Mouse (Mus musculus) hindbrain, embryonic 13.5 days (tissue): ENCODE data around the gene Rab3d. TPM values are rescaled to one million over a fixed set of nuclear protein-coding genes. Genes with fewer than 3 reads are reported as not detected.
A peak's percentile ranks its signal among the peaks of the same experiment; 100 is the strongest.

ENCODE experiments used
- ATAC-seq: fragments of 200-750 bp; cut with Nextera tagmentation; 2 replicates; pipeline ENCODE4 v1.8.0; 2017; ENCODE audit warnings: moderate TSS enrichment; ENCODE audit not compliant: low FRiP score
- H3K27ac ChIP-seq: fragments of 300-500 bp; sonication (generic); 2 replicates; pipeline ENCODE4 v1.5.1; 2015; ENCODE audit warnings: inconsistent platforms, mild to moderate bottlenecking, moderate library complexity
- H3K27me3 ChIP-seq: fragments of 300-500 bp; sonication (generic); 2 replicates; pipeline ENCODE4 v1.6.1; 2015; ENCODE audit warnings: mild to moderate bottlenecking, inconsistent platforms
- H3K36me3 ChIP-seq: fragments of 300-500 bp; sonication (generic); 2 replicates; pipeline ENCODE4 v1.6.1; 2015; ENCODE audit warnings: mild to moderate bottlenecking, inconsistent platforms
- H3K4me1 ChIP-seq: fragments of 300-500 bp; sonication (generic); replicated peaks from 2 replicates; pipeline ENCODE4 v1.6.1; 2015; ENCODE audit warnings: inconsistent platforms
- H3K4me2 ChIP-seq: fragments of 300-500 bp; sonication (generic); 2 replicates; pipeline ENCODE4 v1.6.1; 2015; ENCODE audit warnings: inconsistent platforms, mild to moderate bottlenecking, moderate library complexity
- H3K4me3 ChIP-seq: fragments of 300-500 bp; sonication (generic); 2 replicates; pipeline ENCODE4 v1.5.1; 2015; ENCODE audit warnings: mild to moderate bottlenecking, inconsistent platforms
- H3K9ac ChIP-seq: fragments of 300-500 bp; sonication (generic); 2 replicates; pipeline ENCODE4 v1.6.1; 2015; ENCODE audit warnings: mild to moderate bottlenecking, inconsistent platforms
- H3K9me3 ChIP-seq: fragments of 300-500 bp; sonication (generic); 2 replicates; pipeline ENCODE4 v1.6.1; 2016; ENCODE audit warnings: inconsistent platforms
- WGBS: fragments of 180-500 bp; shearing (Covaris S2); methylation state at CpG from one replicate; pipeline ENCODE4 v1.1.7; 2015; 5-methylcytosine and 5-hydroxymethylcytosine counted together
- polyA plus RNA-seq: library from polyadenylated mRNA; unstranded; fragments of >200 nt; fragmentation: Nextera tagmentation; extraction: Ambion mirVana; gene quantifications from 2 replicates; pipeline ENCODE4 v1.2.1, GENCODE M21; 2015

Rab3d gene
- polyA plus RNA-seq, 1 experiment from 2014 or later, result 15.9 TPM

DNA sequence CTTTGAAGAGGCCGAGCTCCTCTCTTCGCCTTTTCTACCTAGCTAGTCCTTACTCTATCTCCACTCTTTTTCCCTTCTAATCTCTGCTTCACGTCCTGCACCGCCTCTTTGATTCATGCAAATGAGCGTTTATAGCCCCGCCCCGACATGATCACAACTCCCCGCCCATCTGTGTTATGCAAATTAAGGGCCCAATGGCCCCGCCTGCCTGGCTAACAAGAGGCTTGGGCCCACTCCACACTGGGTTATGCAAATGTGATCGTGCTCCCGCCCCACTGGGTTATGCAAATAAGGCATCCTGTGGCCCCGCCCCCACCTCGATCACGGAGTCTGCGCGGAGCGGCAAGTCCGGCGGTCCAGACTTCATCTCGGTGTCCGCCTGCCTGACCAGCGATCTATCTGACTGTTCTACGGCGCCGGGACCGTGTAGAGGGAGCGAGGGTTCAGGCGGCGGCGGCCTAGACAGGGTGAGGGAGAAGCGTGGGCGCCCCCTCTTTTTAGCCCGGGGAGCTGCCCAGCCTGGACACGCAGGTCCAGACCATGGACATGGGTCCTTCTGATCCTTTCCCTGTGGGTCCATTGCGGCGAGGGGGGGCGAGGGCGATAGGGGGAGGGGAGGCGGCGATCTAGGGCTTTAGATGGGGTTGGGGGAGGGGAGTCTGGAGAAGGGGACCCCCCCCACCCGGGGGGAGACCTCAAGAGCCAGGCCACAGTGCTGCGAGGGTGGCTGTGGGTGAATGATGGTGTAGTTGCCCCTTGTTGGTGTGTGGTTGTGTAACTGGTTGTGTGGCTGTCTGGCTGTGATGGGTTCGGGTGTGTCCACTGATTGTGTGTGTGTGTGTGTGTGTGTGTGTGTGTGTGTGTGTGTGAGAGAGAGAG lies 18.9 kb upstream of the Rab3d start, which contains the start of gene Plppr2:
TSS of gene Plppr2 (plus strand) at position 342 of the 879 bp plus-strand sequence.
- Histone ChIP-seq H3K27ac (peak within 1 kb of the TSS; percentile 90), H3K4me3 (peak within 1 kb of the TSS; percentile 75), H3K9ac (peak within 1 kb of the TSS; percentile 89), H3K9me3 (no peaks in the 10 kb centered on the region), H3K4me1 (peaks cover 28% of the 10 kb centered on the region), H3K36me3 (peaks cover 29% of the 10 kb centered on the region), H3K4me2 (peak within 1 kb of the TSS; percentile 73), H3K27me3 (no peaks in the 10 kb centered on the region)
- WGBS, result 2% methylated on average over 43 of the region's 43 CpGs
- peak; percentile 93 for ATAC-seq

DNA sequence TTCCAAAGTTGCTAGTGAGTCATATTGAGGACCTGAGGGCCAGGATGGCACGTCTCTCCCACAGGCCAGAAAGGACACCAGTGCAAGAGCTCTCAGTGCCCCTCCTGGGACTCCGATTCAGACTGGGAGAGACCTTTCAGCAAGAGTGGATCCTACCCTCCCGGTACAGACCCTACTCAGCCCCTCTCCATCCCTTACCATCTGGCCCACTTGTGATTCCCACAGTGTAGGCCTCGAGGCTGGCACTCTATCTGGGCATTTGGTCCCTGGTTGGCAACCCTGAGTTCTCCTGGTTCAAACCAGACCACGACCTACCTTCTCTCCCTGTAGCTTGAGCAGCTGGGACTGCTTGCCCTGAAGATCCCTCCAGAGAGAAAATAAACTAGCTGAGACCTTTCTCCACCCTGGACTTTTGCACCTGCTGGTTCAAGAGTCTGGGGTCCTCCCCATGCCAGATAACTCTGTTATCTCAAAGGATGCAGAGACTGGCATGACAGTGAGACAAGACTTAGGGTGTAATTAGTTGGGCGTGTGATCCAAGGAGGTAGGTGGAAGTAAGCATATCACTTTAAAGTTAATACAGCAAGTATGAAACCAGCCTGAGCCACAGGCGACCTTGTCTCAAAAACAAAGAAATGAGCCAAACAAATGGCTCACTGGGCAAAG lies 17.6 kb upstream of the Rab3d start:
- Histone ChIP-seq H3K9me3 (no peaks in the 10 kb centered on the region), H3K4me3 (peak overlapping the region; percentile 75; the same call in 1 of the 2 replicates), H3K9ac (no peak overlapping the region), H3K27me3 (no peaks in the 10 kb centered on the region), H3K27ac (0 out of 2 replicates have a peak overlapping the region, but pooled peaks have one; percentile 90), H3K4me1 (peaks cover 28% of the 10 kb centered on the region), H3K36me3 (peaks cover 17% of the 10 kb centered on the region), H3K4me2 (peak overlapping the region; percentile 73)
- no peak for ATAC-seq
- 85% methylated on average over 7 of the region's 7 CpGs for WGBS

DNA sequence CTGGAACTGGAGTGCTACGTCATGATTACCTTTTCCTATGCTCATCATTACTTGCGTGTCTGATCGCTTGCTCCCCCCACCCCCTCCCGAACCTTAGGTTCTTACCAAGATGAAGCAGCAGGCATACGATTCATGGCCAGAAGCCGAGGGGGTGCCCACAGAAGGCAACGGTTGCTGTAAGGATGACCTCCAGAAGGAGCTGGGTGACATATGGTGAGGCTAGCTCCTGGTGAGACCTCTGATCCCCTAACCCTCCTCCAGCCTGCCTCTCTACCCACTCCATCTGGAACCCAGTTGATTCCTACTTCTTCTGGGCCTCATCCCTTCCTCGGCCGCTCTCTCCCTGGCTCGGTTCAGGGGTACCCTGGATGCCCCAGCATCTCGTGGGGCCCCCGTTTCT lies 16.0 kb upstream of the Rab3d start:
- Histone ChIP-seq H3K9ac (no peak overlapping the region), H3K9me3 (no peaks in the 10 kb centered on the region), H3K27me3 (no peaks in the 10 kb centered on the region), H3K4me2 (no peak overlapping the region), H3K27ac (no peak overlapping the region), H3K4me3 (no peak overlapping the region), H3K4me1 (peaks cover 23% of the 10 kb centered on the region), H3K36me3 (peaks cover 4% of the 10 kb centered on the region)
- ATAC-seq, result no peak
- 90% methylated on average over 12 of the region's 12 CpGs for WGBS

DNA sequence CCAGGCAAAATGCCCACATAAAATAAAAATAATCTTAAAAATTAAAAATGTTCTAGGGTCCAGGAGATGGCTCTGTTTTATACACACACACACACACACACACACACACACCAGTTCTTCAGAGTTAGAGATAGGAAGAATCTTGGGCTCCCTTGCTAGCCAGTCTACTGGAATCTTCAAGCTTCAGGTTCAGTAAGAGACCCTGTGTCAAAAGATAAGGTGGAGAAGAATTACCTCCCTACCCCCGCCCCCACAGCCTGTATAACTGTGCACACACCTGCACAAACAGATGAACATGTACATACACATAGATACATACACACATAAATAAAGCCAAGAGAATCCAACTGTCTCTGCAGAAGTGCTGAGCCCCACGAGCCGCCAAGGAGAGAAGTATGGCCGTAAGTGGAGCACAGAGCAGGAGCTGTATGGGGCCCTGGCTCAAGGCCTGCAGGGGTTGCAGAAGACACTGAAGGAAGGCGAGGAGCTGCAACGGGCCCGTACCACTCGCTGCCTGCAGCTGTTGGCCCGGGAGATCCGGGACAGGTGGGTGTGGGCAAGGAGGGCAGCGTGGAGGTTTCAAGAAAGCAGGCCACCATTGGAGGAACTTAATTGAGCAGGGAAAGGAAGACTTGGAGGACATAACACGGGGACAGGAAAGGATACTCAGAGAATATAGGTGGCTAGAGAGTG lies 14.6 kb upstream of the Rab3d start:
- Histone ChIP-seq H3K4me3 (no peak overlapping the region), H3K4me2 (no peak overlapping the region), H3K27ac (no peak overlapping the region), H3K4me1 (peaks cover 11% of the 10 kb centered on the region), H3K27me3 (no peaks in the 10 kb centered on the region), H3K36me3 (no peaks in the 10 kb centered on the region), H3K9ac (no peak overlapping the region), H3K9me3 (no peaks in the 10 kb centered on the region)
- no peak for ATAC-seq
- 67% methylated on average over 12 of the region's 12 CpGs for WGBS

DNA sequence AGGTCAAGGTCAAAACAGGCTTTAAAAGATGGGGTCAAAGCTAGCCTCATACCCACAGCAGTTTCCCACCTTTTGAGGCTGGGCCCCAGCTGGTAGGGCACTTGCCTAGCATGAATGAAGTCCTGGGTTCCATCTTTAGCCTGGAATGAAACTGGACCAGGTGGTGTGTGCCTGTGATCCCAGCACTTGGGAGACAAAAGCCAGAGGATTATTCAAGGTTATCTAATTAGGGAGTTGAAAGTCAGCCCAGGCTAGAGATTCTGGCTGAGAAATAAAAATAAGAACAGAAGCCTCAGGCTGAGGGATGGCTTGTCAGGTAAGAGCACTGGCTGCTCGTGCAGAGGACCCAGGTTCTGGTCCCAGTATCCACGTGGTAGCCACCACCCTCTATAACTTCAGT lies 14.0 kb upstream of the Rab3d start:
- peaks cover 10% of the 10 kb centered on the region for H3K4me1 ChIP-seq
- no peak overlapping the region for H3K27ac ChIP-seq
- H3K4me2 ChIP-seq, result no peak overlapping the region
- no peaks in the 10 kb centered on the region for H3K36me3 ChIP-seq
- 65% methylated on average over 2 of the region's 2 CpGs for WGBS
- H3K9ac ChIP-seq, result no peak overlapping the region
- ATAC-seq, result no peak
- no peaks in the 10 kb centered on the region for H3K9me3 ChIP-seq
- H3K27me3 ChIP-seq, result no peaks in the 10 kb centered on the region
- H3K4me3 ChIP-seq, result no peak overlapping the region

DNA sequence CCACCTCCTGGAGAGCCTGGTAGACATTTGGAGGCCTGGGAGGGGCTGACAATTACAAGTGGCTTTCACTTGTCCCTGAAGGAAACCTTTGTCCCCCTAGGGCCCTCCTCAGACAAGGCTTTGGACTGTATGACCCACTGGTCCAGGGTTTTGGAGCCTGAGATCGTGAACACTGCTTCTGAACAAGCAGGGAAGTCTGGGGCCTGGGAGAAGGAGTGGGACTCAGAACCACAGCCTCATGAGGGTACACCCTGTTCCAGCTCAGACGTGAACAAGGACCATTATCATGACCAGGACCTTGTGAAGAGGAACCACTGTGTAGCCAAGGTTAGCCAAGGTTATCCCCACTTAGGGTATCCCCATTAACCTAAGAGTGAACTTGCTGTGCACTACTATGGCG lies 11.2 kb upstream of the Rab3d start:
- 83% methylated on average over 3 of the region's 3 CpGs for WGBS
- H3K9me3 ChIP-seq, result no peaks in the 10 kb centered on the region
- ATAC-seq, result no peak
- H3K4me1 ChIP-seq, result peaks cover 16% of the 10 kb centered on the region
- no peaks in the 10 kb centered on the region for H3K36me3 ChIP-seq
- H3K27me3 ChIP-seq, result no peaks in the 10 kb centered on the region
- H3K4me3 ChIP-seq, result no peak overlapping the region
- no peak overlapping the region for H3K9ac ChIP-seq
- no peak overlapping the region for H3K4me2 ChIP-seq
- H3K27ac ChIP-seq, result no peak overlapping the region

DNA sequence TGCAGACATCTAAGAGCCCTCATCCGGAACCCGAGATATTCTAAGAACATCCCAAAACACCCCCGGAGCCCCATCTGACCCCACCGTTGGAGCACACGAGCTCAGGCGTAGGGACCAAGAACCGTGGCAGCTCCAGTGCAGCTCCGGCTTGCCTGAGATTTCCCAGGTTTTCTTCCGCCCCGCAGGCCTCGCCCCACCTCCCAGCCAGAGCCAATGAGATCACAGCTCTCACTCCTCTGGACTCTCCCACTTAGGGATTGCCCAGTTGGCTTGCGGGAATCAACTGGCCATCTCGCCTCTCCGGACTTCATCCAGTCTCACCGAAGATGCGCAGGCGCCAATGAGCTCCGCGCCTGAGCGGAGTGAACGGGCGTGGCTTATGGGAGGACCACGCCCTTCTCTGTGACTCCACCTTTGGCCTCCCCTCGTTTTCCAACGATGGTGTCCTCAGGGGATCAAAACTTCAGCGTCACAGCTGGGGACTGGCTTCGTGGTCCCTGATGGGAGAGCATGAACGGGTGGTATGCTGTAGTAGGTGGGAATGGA lies 9.3 kb upstream of the Rab3d start, which contains the start of the genes Ccdc159 and Tmem205:
TSS of gene Ccdc159 (plus strand) at position 264 of the 546 bp plus-strand sequence.
TSS of gene Tmem205 (minus strand) at position 349 of the 546 bp plus-strand sequence.
- ATAC-seq, result peak; percentile 97
- WGBS, result under 1% methylated on average over 28 of the region's 28 CpGs

DNA sequence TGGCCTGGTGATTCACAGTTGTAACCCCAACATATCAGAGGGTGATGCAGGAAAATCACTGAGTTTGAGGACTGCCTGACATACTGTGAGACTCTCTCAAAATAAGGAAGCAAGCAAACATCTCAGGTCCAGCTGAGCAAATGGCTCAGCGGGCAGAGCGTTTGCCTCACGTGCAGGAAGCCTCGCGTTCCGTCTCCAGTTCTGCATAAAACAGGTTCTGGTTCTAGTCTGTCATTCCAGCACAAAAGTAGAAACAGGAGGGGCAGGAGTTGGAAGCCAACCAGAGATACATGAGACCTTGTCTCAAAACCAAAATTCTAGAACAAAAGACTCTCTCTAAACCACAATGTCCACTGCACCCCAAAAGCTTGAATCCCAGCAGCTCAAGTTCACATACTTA lies 8.8 kb upstream of the Rab3d start:
- H3K27ac ChIP-seq, result peak overlapping the region; percentile 80
- peaks cover 16% of the 10 kb centered on the region for H3K4me1 ChIP-seq
- H3K4me2 ChIP-seq, result peak overlapping the region; percentile 71
- peak overlapping the region; percentile 48 for H3K4me3 ChIP-seq
- no peaks in the 10 kb centered on the region for H3K9me3 ChIP-seq
- ATAC-seq, result peak; percentile 6
- WGBS, result 1% methylated on average over 6 of the region's 6 CpGs
- no peaks in the 10 kb centered on the region for H3K27me3 ChIP-seq
- H3K36me3 ChIP-seq, result peaks cover 2% of the 10 kb centered on the region; the same call in 1 of the 2 replicates
- peak overlapping the region; percentile 73 for H3K9ac ChIP-seq

More for the DNA sequence above, 9.3 kb upstream of the Rab3d start, which contains the start of the genes Ccdc159 and Tmem205:
- Histone ChIP-seq H3K27ac (peak within 1 kb of the TSS; percentile 80), H3K4me3 (peak within 1 kb of the TSS; percentile 48), H3K27me3 (no peaks in the 10 kb centered on the region), H3K9me3 (no peaks in the 10 kb centered on the region), H3K4me1 (peaks cover 16% of the 10 kb centered on the region), H3K4me2 (peak within 1 kb of the TSS; percentile 71), H3K36me3 (no peaks in the 10 kb centered on the region), H3K9ac (peak within 1 kb of the TSS; percentile 73)

DNA sequence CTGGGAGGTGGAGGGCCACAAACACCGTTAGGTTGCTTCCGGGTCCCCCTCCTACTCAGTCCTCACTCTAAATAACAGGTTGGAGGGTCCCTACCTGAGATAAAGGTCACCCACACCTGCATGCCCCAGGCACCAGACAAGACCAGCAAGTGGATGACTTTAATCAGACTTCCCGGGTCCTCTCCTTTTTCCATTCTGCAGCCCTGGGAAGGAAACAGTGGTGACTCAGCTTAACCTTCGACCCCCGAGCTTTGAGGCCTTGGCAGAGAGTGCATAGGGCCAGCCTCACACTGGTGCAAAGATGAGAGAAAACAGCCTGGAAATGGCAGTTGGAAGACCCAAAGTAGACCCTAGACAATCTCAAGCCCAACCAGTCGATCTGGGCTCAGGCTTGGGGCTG lies 8.2 kb upstream of the Rab3d start:
- Histone ChIP-seq H3K9ac (peak overlapping the region; percentile 73), H3K4me1 (peaks cover 16% of the 10 kb centered on the region), H3K27ac (no peak overlapping the region), H3K4me2 (peak overlapping the region; percentile 71), H3K36me3 (peaks cover 5% of the 10 kb centered on the region), H3K9me3 (no peaks in the 10 kb centered on the region), H3K4me3 (peak overlapping the region; percentile 48), H3K27me3 (no peaks in the 10 kb centered on the region)
- WGBS, result 80% methylated on average over 6 of the region's 6 CpGs
- no peak for ATAC-seq

DNA sequence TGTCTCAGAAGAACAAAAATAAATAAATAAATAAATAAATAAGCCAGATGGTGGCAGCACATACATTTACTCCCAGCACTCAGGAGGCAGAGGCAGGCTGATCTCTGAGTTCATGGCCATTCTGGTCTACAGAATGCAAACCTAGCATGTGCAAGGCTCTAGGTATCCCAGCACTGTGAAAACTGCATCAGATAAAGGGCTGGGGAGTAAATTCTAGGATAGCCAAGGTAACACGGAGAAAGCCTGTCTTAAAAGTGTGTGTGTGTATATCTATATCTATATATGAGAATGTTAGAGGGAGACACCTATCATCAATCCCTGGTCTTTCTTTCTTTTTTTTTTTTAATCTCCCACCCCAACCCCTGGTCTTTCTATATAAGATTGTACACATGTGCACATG lies 7.5 kb upstream of the Rab3d start:
- 95% methylated on average over 1 of the region's 1 CpGs for WGBS
- Histone ChIP-seq H3K36me3 (peaks cover 5% of the 10 kb centered on the region), H3K4me3 (no peak overlapping the region), H3K9me3 (no peaks in the 10 kb centered on the region), H3K4me1 (peaks cover 16% of the 10 kb centered on the region), H3K9ac (no peak overlapping the region), H3K27me3 (no peaks in the 10 kb centered on the region), H3K4me2 (no peak overlapping the region), H3K27ac (no peak overlapping the region)
- no peak for ATAC-seq

DNA sequence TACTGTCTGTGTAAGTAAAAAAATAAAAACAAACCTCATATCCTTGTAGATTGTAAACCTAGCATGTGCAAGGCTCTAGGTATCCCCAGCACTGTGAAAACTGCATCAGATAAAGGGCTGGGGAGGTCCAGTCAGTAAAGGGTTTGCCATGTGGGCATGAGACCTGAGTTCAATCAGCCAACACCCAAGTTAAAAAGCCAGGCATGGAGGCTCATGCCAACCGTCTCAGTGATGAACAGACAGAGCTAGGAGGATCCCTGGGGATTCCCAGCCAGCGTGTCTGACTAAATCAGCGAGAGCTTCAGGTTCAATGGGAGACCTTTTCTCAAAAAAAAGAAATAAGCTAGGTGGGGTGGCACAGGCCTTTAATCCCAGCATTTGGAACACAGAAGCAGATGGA lies 7.0 kb upstream of the Rab3d start:
- Histone ChIP-seq H3K9me3 (no peaks in the 10 kb centered on the region), H3K36me3 (peaks cover 5% of the 10 kb centered on the region), H3K27ac (no peak overlapping the region), H3K4me3 (no peak overlapping the region), H3K9ac (no peak overlapping the region), H3K27me3 (no peaks in the 10 kb centered on the region), H3K4me2 (no peak overlapping the region), H3K4me1 (peaks cover 16% of the 10 kb centered on the region)
- ATAC-seq, result no peak
- 85% methylated on average over 3 of the region's 3 CpGs for WGBS

DNA sequence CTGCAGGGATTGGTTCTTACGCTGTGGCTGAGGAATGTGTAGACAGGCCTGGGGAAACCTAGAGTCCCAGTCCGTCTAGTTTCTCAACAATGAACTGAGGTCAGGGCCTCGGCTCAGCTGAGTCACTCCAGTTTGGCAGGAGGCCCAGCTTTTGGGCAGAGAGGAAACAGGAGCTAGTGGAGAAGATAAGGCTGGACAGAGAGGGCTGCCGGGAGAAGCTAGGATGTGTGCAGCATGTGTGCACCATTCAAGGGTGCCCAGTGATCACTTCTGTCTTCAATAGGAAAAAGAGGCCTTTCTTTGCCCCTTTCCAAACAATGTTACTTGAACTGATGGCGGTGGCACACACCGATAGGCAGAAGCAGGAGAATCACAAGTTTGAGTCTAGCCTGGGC lies 6.1 kb upstream of the Rab3d start:
- H3K27me3 ChIP-seq, result no peaks in the 10 kb centered on the region
- no peak overlapping the region for H3K9ac ChIP-seq
- peaks cover 16% of the 10 kb centered on the region for H3K4me1 ChIP-seq
- H3K4me3 ChIP-seq, result no peak overlapping the region
- no peaks in the 10 kb centered on the region for H3K9me3 ChIP-seq
- no peak for ATAC-seq
- 69% methylated on average over 6 of the region's 6 CpGs for WGBS
- no peak overlapping the region for H3K4me2 ChIP-seq
- no peak overlapping the region for H3K27ac ChIP-seq
- H3K36me3 ChIP-seq, result peaks cover 5% of the 10 kb centered on the region
